Mouse (Mus musculus): Measurements from ENCODE around the gene Slc28a1. TPM values are rescaled to one million over a fixed set of nuclear protein-coding genes. Genes with fewer than 3 reads are reported as not detected.
A peak's percentile ranks its signal among the peaks of the same experiment; 100 is the strongest.
"Not testable (repeated sequence)": the region's sequence is repeated elsewhere in the genome, so short reads cannot be mapped to it uniquely, and the experiment has no call there.

Slc28a1 gene
- total RNA-seq, 4 experiments from 2014 or later, result not detected

DNA sequence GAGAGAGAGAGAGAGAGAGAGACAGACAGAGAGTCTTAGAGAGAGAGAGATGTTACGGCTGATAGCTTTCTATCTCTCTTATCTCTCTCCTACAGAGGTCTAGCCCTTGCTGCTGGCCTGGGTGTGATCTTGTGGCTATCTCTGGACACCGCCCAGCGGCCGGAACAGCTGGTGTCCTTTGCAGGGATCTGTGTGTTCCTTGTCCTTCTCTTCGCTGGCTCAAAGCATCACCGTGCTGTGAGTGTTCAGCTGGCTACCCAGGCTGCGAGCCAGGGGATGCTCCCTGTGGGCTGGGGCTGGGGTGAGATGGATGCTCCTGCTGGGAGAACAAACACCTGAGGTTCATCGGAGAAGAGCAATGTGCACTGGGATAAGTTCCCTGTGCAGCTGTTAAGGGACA, 10.2 kb downstream of the Slc28a1 start:
- no peak for DNase-seq (ENCODE audit: low spot score in 2 of 2)

DNA sequence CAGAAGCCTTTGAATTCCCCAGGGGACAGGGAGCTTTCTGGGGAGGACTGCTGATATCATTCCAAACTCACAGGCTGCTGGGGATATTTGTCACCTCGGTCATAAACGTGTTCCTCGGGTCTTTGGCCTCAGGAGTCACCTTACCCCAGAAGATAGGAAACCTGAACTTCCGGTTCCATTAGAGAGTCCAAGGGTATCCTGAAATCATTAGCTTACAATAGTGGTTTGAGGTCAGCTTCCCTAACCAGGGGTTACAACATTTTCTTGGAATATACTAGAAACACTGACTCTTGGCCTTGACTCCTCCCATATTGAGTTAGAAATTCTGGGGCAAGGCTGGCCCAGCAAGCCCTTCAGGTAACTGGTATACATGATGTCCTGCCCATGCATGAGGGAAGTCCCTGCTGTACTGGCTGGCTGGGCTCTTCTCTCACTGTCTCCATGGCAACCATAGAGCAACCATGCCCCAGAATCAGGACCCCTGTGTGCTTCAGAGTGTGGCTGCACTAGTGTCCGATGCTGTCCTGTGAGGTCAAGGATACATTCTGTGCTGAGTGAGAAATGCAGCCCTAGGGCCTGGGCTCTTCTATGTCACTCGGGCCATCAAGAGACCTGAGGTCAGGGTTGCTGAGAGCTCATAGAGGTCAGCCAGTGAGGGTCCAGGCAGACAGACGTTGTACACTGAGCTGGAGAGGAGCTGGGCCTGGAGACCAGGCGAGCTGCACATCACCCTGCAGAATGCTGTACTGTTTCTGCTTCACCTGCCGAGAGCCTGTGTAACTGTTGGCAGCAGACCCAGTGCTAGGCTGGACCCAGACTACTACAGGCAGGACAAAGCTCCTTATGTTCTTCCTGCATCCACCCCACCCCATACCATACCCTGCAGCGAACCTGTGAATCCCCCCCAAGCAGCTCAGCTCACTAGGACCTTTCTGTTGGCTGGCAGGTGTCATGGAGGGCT, 10.9 kb downstream of the Slc28a1 start:
- no peak for DNase-seq (ENCODE audit: low spot score in 2 of 2)

DNA sequence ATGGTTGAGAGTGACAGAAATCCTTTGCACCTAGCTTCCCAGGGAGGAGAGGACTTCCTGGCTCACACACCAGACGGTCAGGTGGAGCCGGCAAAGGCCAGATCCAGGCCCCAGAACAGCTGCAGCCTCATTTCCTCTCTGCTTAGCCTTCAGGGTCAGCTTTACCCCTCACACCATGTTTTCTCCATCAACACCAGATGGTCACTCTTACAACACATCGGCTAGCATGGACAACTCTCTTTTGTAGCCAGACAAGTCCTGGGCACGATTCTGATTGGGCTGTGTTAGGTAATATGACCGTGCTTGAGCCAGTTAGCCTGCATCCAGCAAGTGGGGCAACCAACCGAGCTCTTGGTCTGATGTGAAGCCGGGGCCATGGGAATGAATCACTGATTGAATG, 17.3 kb downstream of the Slc28a1 start:
- DNase-seq (ENCODE audit: low spot score in 2 of 2), result no peak

DNA sequence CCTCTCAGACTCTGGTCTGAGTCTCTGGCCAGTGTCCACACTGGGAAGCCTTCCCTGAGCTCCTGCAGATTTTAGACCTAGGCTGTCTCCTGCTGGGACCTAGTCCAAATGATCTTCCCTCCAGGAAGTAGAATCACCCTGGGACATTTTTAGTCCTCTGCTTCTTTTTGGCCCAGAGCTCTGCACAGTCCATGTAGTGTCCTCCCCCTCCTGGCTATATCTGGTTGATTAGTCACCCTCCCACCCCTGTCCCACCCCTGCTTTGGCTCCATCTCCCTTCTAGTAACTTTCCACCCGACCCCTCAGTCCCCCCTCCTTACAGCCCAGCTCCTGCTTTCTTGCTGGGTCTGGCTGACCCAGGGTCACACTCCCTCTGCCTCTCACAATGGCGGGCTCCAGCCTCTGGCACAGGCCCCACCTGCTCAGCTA, 18.3 kb downstream of the Slc28a1 start:
- DNase-seq (ENCODE audit: low spot score in 2 of 2), result no peak

DNA sequence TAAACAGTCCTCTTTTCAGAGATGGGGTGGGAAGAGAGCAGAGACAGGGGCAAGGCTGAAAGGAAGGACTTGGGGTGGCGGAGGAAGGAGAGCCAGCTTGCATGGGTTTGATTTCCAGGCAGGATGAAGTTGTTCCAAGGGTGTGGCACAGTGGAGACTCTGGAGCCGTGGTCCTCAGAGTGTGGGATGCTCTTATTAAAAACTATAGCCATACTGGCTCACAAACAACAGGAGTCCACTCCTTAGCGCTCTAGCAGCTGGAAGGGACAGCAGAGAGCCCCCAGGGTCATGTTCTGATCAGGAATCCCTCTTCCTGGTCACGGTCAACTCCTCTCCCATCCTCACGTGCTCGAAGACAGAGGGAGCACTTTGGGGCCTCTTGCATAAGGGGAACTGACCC, 18.8 kb downstream of the Slc28a1 start:
- DNase-seq (ENCODE audit: low spot score in 2 of 2), result no peak

DNA sequence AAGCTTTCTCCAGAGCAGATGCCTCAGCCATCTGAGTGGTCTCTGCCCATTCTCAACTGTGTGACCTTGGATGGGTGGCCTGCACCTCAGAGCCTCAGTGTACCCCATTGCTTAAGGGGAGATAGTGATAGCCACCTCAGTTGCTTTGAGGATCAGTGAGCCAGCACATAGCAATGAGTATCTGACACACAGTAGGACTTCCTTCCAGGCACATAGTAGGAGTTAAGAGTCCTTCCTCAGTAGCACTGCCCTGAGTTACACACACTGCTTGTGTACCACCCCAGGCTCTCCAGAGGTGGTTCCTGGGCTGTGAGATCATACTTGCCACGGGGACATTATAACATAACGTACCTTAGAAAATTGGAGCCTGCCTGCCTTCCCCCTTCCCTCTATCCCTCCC, 19.3 kb downstream of the Slc28a1 start:
- DNase-seq (ENCODE audit: low spot score in 2 of 2), result no peak

DNA sequence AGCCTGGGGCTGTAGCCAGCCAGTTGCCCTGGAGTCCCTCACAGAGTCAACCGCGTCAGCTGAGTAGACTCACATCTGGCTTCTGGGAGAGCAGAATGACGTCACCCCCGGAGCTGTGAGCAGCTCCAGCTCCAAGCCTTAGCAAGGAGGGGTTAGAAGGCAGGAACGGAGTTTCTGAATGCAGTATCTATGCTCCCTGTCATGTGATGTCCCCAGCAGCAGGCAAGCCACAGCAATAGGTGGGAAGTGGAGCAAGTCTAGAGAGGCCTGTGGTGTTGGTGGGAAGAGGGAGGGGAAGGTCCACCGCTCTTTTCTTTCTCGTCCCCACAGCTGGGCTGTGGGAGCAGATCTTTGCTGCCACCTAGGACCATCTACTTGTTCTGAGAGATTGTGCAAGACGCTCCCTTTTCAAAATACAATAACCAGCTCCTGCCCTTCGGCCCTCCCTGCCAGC, 20.0 kb downstream of the Slc28a1 start:
- DNase-seq (ENCODE audit: low spot score in 2 of 2), result peak; percentile 56 to 68

DNA sequence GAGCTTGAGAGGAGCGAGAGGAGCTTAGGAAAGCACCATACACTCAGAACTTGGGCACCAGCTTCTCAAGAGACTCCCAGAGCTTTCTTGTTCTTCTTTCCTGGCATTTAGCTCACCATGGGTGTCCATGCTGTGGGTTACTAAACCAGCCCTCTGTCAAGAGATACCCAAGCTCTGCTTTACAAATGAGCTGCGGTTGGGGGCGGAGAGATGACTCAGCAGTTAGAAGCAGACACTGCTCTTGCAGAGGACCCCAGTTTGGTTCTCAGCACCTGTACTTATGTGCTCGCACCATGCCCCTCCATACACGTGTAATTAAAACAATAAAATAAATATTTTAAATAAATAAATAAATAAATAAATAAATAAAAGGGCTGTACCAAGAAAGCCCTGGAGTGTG, 22.7 kb downstream of the Slc28a1 start:
- DNase-seq (ENCODE audit: low spot score in 2 of 2), result no peak

DNA sequence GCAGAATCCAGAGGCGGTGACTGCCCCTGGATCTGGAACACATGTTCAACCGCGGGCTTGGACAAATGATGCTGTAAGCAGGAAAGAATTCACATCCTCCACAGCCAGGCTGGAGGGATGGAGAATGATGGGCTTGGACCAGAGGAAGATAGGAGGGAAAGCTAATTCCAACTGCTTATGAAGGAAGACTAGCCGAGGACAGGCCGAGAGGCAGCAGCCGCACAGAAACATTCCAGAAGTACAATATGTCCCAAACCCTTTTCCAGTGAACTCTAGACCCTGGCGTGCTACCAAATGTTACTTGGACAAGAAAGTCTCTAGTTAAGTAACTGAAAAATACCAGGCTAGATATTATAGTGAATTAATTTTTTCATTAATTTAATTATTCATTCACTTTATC, 24.5 kb downstream of the Slc28a1 start:
- DNase-seq (ENCODE audit: low spot score in 2 of 2), result no peak

DNA sequence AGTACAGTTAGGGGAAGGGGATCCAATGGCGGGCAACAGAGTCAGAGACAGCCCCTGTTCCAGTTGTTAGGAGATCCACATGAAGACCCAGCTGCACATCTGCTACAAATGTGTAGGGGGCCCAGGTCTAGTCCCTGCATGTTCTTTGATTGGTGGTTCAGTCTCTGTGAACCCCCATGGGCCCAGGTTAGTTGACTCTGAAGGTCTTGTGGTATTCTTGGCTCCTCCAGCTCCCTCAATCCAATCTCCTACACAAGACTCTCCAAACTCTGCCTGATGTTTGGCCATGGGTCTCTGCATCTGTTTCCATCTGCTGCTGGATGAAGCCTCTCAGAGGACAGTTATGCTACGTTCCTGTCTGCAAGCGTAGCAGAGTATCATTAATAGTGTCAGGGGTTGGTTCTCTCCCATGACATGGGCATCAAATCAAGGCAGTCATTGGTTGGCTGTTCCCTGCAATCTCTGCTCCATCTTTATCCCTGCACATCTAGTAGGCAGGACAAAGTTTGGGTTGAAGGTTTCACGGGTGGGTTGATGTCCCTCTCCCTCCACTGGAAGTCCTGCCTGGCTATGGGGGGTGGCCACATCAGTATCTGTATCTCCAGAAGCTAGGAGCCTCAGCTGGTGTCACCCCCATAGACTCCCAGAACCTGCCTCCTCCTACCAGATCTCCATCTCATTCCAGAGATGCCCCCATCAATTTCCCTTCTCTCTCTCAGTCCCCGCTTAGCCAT, 25.2 kb downstream of the Slc28a1 start:
- no peak for DNase-seq (ENCODE audit: low spot score in 2 of 2)

DNA sequence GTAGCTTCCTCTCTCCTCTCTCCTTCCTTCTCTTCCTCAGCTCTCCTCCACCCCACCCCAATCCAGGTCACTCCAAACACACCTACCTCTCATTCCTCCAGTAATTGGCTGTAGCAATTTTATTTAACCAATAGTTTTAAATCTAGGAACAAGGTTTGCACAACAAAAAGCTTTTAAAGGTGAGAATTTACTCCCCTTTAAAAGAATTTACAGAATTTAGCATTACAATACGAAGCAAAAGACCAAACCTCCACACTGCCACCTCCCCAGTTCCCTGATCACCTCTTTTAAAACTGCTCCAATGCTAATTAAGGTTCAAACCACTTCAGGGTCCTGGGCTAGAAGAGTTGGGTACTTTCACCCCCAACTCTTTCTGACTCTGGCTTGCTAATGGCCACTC, 26.9 kb downstream of the Slc28a1 start:
- DNase-seq (ENCODE audit: low spot score in 2 of 2), result no peak

DNA sequence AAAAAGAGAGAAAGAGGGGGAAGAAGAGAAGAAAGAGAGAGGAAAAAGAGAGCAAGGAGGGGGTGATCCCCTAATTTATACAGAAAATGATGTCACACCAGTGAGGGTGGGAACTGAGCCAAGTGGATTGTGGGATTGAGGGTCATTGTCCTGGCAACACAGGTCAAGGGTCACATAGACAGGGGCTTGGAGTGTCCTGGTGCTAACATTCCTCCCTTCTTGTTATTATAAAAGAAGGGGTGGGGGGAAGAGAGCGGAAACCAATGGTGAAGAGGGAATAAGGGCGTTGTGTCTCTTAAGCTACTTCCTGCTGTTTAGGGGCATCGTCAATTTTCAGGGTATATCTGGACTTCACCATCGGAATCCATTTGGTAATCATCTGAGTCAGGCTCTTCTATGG, 28.5 kb downstream of the Slc28a1 start:
- DNase-seq (ENCODE audit: low spot score in 2 of 2), result not testable (repeated sequence)

DNA sequence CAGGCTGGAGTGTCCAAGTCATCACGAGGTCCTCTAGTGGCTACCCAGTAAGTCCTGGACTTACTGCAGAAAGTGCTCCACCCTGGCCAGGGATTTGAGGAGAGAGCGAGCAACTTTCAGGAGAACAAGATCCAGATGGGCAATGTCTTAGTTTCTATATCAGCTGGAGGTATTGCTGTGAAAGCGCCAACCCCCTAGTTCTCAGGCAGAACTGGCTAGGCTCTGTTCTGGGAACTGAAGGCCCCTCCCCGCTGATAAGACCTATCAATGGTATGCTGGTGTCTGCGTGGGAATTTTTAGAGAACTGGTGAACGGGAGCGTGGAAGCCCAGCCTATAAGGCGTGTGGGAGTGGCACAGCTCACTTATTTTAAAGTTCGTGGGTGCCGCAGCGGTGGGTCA, 35.2 kb downstream of the Slc28a1 start:
- DNase-seq (ENCODE audit: low spot score in 2 of 2), result no peak

DNA sequence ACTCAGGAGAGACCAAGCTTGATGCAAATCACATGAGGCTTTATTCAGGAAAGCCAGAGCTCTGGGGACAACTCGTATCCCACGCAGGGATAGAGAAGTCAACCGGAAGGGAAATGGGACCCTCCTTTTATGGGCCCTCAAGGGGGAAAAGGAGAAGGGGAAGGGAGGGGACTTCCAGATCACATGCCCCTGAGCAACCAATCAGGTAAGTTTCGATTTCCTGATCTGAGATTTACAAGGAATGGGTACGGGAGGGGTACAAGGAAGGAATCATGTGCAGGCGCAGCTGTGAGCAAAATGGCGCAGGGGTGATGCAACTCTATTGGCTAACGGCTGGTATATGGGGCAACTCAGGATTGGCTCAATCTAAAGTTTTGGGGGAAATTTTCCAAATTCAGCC, 36.6 kb downstream of the Slc28a1 start:
- no peak for DNase-seq (ENCODE audit: low spot score in 2 of 2)

DNA sequence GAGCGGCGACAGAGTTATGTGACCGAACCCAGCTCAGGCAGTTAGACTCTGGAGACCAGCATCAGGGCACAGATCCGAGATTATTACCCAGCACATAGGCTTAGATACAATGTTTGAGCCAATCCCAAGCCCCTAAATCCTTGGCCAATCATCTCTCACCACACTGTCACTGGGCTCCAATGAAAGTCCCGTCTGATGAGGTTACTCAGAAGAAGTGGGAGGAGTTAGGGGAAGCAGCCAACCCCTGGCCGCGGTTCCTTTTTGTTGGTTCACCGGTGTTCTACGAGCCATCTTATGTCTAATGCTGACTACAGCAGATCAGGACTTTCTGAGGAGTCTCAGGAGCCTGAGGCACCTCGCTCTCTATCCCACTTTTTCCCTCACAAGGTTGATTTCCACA, 37.7 kb downstream of the Slc28a1 start:
- no peak for DNase-seq (ENCODE audit: low spot score in 2 of 2)

DNA sequence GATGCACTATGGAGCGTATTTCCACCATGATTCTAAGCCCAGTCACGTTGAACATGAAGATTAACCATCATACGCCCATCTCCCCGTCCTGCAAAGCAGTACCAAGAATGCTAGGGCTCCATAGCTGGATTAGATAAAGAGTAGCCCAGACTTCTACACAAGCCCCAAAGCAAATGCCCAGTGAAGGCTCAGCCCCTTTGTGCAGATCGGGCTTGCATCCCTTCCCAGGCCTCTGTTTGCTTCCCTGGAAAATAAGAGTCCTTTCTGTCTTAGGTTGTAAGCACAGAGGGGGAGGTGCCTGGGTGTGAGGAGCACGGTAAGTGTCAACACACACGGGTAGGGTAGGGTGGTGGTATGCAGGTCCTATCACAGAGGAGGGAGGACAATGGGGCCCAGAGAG, 38.2 kb downstream of the Slc28a1 start:
- no peak for DNase-seq (ENCODE audit: low spot score in 2 of 2)

DNA sequence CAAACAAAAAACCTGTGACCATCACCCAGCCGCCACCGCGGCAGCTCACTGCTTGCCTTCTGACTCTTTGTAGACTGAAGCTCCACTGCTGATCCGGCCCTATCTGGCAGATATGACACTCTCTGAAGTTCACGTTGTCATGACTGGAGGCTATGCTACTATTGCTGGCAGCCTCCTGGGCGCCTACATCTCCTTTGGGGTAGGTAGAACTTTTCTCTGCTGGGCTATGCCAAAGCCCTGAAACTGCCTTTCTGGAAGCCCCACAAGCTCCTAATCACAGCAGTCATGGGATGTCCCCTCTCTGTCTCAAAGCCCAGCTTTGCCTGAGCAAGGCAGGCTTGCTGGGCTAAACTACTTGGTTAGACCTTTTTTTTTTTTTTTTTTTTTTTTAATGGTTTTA, 38.7 kb downstream of the Slc28a1 start:
- DNase-seq (ENCODE audit: low spot score in 2 of 2), result no peak

DNA sequence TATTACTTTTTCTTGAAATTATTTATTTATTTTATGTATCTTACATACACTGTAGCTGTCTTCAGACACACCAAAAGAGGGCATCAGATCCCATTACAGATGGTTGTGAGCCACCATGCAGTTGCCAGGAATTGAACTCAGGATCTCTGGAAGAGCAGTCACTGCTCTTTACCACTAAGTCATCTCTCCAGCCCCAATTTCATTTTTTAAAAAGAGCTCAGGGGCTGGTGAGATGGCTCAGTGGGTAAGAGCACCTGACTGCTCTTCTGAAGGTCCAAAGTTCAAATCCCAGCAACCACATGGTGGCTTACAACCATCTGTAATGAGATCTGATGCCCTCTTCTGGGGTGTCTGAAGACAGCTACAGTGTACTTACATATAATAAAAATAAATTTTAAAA, 39.6 kb downstream of the Slc28a1 start:
- DNase-seq (ENCODE audit: low spot score in 2 of 2), result not testable (repeated sequence)

DNA sequence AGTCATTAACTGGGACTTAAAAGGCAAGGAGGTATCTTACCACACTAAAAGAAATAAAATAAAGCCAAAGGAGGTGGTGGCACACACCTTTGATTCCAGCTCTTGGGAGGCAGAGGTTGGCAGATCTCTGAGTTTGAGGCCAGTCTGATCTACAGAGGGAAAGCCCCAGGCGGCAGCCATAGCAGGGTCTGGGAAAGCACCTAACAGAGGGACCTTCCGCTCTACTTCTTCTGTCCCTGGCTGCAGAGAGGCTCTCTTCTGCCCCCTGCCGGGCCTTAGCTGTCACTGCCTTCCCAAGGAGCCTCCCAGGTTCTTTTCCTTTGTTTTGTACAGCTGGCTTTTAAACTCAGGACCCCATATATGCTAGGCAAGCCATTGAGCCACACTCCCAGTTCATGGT, 40.4 kb downstream of the Slc28a1 start:
- DNase-seq (ENCODE audit: low spot score in 2 of 2), result peak in 1 of 2 experiments; percentile 48

DNA sequence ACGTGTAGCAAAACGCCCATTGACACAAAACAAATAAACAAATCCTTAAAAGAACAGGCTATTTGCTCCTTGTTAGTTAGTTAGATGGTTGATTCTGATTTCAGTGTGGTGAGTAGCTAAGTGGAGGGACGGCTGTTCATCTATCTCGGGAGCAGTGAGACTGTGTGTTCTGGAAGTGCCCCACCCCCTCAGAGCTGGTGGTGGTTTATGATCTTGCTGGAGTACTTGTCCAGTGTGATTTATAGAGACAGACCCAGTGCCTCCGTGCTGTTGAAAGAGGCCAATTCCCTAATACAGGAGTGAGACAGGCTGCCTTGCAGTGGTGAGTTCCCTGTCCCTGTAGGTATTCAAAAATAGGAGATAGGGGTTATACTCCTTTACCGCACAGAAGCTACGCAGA, 44.3 kb downstream of the Slc28a1 start:
- no peak for DNase-seq (ENCODE audit: low spot score in 2 of 2)

DNA sequence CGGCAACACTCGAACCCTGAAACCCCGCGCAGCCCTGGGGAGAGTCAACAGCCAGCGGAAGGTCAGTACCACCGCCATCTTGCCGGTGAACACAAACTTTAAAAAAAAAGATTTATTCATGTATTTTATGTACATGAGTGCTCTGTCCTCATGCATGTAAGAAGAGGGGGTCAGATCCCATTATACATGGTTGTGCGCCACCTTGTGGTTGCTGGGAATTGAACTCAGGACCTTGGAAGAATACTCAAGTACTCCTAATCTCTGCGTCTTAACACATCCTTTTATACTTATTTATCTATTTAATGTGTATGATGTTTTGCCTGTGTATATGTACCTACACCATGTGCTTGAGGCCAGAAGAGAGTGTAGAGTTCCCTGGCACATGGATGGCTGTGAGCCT, 47.1 kb downstream of the Slc28a1 start:
- DNase-seq (ENCODE audit: low spot score in 2 of 2), result peak in 1 of 2 experiments; percentile 28

DNA sequence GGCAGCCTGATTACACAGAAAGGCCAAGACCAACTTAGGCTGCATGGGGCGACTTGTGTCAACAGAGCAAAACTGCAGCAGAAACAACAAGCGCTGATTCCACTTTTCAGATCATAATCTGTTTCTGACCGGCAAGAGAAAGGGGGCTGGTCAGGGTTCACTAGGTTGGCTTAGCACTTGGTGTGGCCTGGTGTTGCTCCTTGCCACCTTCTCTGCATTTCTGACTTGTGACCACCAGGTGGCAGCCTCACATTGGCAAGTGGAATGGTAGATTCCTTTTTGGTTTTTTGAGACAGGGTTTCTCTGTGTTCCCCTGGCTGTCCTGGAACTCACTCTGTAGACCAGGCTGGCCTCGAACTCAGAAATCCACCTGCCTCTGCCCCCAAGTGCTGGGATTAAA, 47.7 kb downstream of the Slc28a1 start:
- peak; percentile 26 to 74 for DNase-seq (ENCODE audit: low spot score in 2 of 2)

DNA sequence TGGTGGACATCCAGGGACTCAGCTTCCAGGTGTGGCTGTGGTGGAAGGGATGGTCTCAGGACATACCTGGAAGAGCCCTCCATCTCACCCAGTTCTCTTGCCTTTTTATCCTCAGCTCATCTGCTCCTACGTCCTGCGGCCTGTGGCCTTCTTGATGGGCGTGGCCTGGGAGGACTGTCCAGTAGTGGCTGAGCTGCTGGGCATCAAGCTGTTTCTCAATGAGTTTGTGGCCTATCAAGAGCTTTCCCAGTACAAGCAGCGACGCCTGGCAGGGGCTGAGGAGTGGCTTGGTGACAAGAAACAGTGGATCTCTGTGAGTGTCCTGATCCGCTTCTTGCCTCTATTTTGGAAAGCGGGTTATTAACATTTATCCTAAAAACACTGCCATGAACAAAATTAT, 49.8 kb downstream of the Slc28a1 start:
- no peak for DNase-seq (ENCODE audit: low spot score in 2 of 2)

Data from layer of hippocampus, adult 8-10 months (tissue).